Mouse (Mus musculus): ENCODE data around the gene Olfr944.

The Olfr944 gene

GRCm38 (mm10) chr9:39201620-39202019, at the start of gene Olfr944:
Gene Olfr944, plus strand, starts transcription at chr9:39201920.
- DNase-seq: no peak

GRCm38 (mm10) chr9:39152401-39152800, 49.3 kb upstream of the Olfr944 start:
- no peak for DNase-seq

DNA sequence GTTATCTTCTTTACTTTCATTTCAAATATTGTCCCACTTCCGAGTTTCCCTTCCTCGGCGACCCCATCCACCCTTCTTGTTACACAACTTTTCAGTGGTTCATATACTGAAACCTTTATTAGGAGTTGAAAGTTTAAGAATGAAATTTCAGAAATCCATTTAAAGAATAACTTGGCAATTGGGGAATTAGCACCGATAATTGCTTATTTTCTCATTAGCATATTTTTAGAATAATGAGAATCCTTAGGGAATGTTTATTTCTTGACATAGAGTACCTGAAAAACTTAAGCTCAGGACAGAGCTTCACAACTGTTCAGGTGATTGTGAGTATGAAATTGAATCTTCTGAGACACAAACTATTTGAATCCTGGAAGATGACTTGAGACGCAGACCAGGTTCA, 35.7 kb upstream of the Olfr944 start, which contains the start of gene Olfr943:
Olfr943 (plus strand) TSS at position 301 of the 400 bp plus-strand sequence.
- no peak for DNase-seq

- DNase-seq: no peak
These were observed 48.2 kb downstream of the Olfr944 start, which contains the start of gene Olfr1537 for GRCm38 (mm10) chr9:39249894-39250293. Gene Olfr1537, minus strand, starts transcription at chr9:39249994.

Data from kidney, adult 18-20 months (tissue).